8 mouse cellular contexts compared by ENCODE assay signal in the genomic region with DNA sequence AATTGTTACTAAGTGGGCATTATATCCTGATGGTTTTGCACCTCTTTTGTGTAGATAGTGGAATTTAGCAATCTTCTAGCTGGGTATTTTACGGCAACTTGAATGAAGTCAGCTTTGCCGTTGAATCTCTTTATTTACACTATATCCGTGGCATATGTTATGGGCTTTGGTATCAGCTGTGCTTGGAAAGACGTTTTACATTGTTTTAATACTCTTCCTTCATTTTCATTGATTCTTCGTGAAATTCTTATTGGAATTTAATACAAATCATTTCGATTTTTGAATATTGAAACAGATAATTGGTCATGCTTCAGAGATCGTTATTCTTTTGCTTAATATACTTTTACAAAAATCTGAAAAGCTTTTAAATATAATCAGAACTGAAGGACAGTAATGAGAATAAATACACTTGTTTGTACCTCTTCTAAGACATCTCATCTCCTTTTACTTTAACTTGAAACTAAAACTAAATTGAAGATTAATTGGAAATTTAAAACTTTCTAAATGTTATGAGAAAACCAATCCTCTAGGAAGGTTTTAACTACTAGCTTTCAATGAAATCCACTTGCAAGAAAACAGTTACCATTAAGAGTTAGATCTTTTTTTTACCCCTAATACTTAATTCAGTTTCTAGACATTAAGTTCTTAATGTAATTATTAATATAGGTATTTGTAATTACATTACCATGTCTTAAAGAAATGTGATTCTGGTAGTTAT. TPM values are rescaled to one million over a fixed set of nuclear protein-coding genes. Genes with fewer than 3 reads are reported as not detected.
A peak's percentile ranks its signal among the peaks of the same experiment; 100 is the strongest.
DNase-seq lines count a peak whose midpoint lies in the region; ATAC-seq lines count a peak whose summit lies in the region.

No protein-coding gene starts in this region.

- H3K9ac ChIP-seq in forebrain, embryonic 12.5 days, result peak overlapping the region; percentile 95
- peak overlapping the region; percentile 99 for H3K9ac ChIP-seq in liver, embryonic 13.5 days

- peak overlapping the region; percentile 57 for H3K4me2 ChIP-seq in forebrain, embryonic 12.5 days
- H3K4me2 ChIP-seq in liver, embryonic 13.5 days, result peak overlapping the region; percentile 64

- no peak for ATAC-seq in erythroblast, adult 5-6 weeks (replicated peaks; ENCODE audit: low FRiP score, poor library complexity, severe bottlenecking)
- ATAC-seq in forebrain, embryonic 12.5 days (ENCODE audit: low FRiP score), result no peak
- ATAC-seq in liver, embryonic 13.5 days (ENCODE audit: low read depth), result no peak

- peaks cover 40% of the 10 kb centered on the region for H3K36me3 ChIP-seq in erythroblast, embryonic 14.5 days (ENCODE audit: control insufficient read depth)
- H3K36me3 ChIP-seq in forebrain, embryonic 12.5 days (replicated peaks), result peaks cover 25% of the 10 kb centered on the region
- peaks cover 26% of the 10 kb centered on the region for H3K36me3 ChIP-seq in liver, embryonic 13.5 days

- peak overlapping the region; percentile 88 for H3K4me3 ChIP-seq in erythroblast, embryonic 14.5 days (replicated peaks)
- H3K4me3 ChIP-seq in forebrain, embryonic 12.5 days (replicated peaks), result peak overlapping the region; percentile 97
- peak overlapping the region; percentile 99 for H3K4me3 ChIP-seq in liver, embryonic 13.5 days (replicated peaks)

- H3K27ac ChIP-seq in forebrain, embryonic 12.5 days, result no peak overlapping the region
- peak overlapping the region; percentile 100; the same call in 1 of the 2 replicates for H3K27ac ChIP-seq in liver, embryonic 13.5 days

- WGBS in forebrain, embryonic 12.5 days, result 5% methylated on average over 7 of the region's 7 CpGs
- 2% methylated on average over 7 of the region's 7 CpGs for WGBS in liver, embryonic 13.5 days (ENCODE audit: insufficient replicate concordance)

- DNase-seq in 416B (ENCODE audit: low read depth), result peak; percentile 29
- no peak for DNase-seq in liver, embryonic 13.5 days
- no peak for DNase-seq in yolk sac, embryonic 10.5 days (ENCODE audit: low spot score)
- no peak for DNase-seq in retina, postnatal 1 day
- DNase-seq in ovary, postnatal 36 days (ENCODE audit: low spot score), result no peak

- no peaks in the 10 kb centered on the region for H3K9me3 ChIP-seq in erythroblast, embryonic 14.5 days (ENCODE audit: control insufficient read depth, low read length)
- no peaks in the 10 kb centered on the region for H3K9me3 ChIP-seq in forebrain, embryonic 12.5 days
- no peaks in the 10 kb centered on the region for H3K9me3 ChIP-seq in liver, embryonic 13.5 days (replicated peaks)

- no peaks in the 10 kb centered on the region for H3K27me3 ChIP-seq in erythroblast, embryonic 14.5 days (ENCODE audit: control insufficient read depth)
- H3K27me3 ChIP-seq in forebrain, embryonic 12.5 days, result no peaks in the 10 kb centered on the region
- H3K27me3 ChIP-seq in liver, embryonic 13.5 days, result no peaks in the 10 kb centered on the region

- H3K4me1 ChIP-seq in erythroblast, embryonic 14.5 days (ENCODE audit: control insufficient read depth), result peaks cover 23% of the 10 kb centered on the region
- H3K4me1 ChIP-seq in forebrain, embryonic 12.5 days, result peaks cover 7% of the 10 kb centered on the region
- H3K4me1 ChIP-seq in liver, embryonic 13.5 days (replicated peaks), result peaks cover 15% of the 10 kb centered on the region

RNA-seq across cellular contexts. Expression of a gene that starts 1.5 kb away (rescaled TPM):
- polyA plus RNA-seq in erythroblast, embryonic 14.5 days (2012), result 0.95 and 1.1 TPM in 2 replicates
- total RNA-seq in erythroblast, adult 5-6 weeks (2015; ENCODE audit: low replicate concordance), result 30.6 and 40.1 TPM in 2 replicates
- 42.0 and 55.1 TPM in 2 replicates for total RNA-seq in erythroblast, adult 5-6 weeks (2017; ENCODE audit: low replicate concordance)
- polyA plus RNA-seq in forebrain, embryonic 12.5 days (2016; fragmentation: Nextera tagmentation; extraction: Ambion mirVana), result 40.3 and 46.3 TPM in 2 replicates
- 16.4 and 20.4 TPM in 2 replicates for polyA plus RNA-seq in liver, embryonic 13.5 days (2015; fragmentation: Nextera tagmentation; extraction: Ambion mirVana)

RNA-seq across cellular contexts. Expression of a gene that starts 32.2 kb away (rescaled TPM):
- 0.19 and 0.37 TPM in 2 replicates for polyA plus RNA-seq in erythroblast, embryonic 14.5 days (2012)
- total RNA-seq in erythroblast, adult 5-6 weeks (2015; ENCODE audit: low replicate concordance), result 2.3 and 15.0 TPM in 2 replicates
- 13.4 and 17.3 TPM in 2 replicates for total RNA-seq in erythroblast, adult 5-6 weeks (2017; ENCODE audit: low replicate concordance)
- 74.8 and 77.6 TPM in 2 replicates for polyA plus RNA-seq in forebrain, embryonic 12.5 days (2016; fragmentation: Nextera tagmentation; extraction: Ambion mirVana)
- polyA plus RNA-seq in liver, embryonic 13.5 days (2015; fragmentation: Nextera tagmentation; extraction: Ambion mirVana), result 30.0 and 42.6 TPM in 2 replicates

Comparison
In these comparisons a context has a peak if more than half of its experiments do, and no peak if none do; other contexts are left out.
1. RNA of a gene that starts 32.2 kb away (polyA plus RNA-seq): 74.8 to 77.6 TPM in forebrain, embryonic 12.5 days and 30.0 to 42.6 TPM in liver, embryonic 13.5 days; 0.19 to 0.37 TPM in erythroblast, embryonic 14.5 days; every median in the first group is over 10 times any median in the second.
2. Peak in every context shown above with its lines, with median percentiles within 50 percentile points of each other: H3K4me3 ChIP-seq.